Mouse (Mus musculus) layer of hippocampus, adult 2 months (tissue): ENCODE results near the gene Fgd1. TPM values are rescaled to one million over a fixed set of nuclear protein-coding genes. Genes with fewer than 3 reads are reported as not detected.

Experiments used
- DNase-seq, 2 experiments: peaks; one replicate each; pipeline ENCODE4 v3.0.0; 2022; ENCODE audit warnings: low spot score in 2 of 2
- H3K27ac ChIP-seq: fragments of 200-600 bp; 2 replicates; pipeline ENCODE4 v1.8.1; 2022
- H3K4me3 ChIP-seq: fragments of 200-600 bp; 2 replicates; pipeline ENCODE4 v1.8.1; 2022; ENCODE audit warnings: mild to moderate bottlenecking
- CTCF ChIP-seq: fragments of 200-600 bp; conservative IDR thresholded peaks from 2 replicates; pipeline ENCODE4 v1.8.1; 2022; ENCODE audit warnings: antibody characterized with exemption, mild to moderate bottlenecking, moderate library complexity
- total RNA-seq, 2 experiments: library from RNA; stranded (reverse); gene quantifications; 2 replicates each; pipeline ENCODE4 v1.2.3; 2021

Gene Fgd1
- total RNA-seq, 2 experiments from 2014 or later = 20.0 to 20.9 TPM

DNA sequence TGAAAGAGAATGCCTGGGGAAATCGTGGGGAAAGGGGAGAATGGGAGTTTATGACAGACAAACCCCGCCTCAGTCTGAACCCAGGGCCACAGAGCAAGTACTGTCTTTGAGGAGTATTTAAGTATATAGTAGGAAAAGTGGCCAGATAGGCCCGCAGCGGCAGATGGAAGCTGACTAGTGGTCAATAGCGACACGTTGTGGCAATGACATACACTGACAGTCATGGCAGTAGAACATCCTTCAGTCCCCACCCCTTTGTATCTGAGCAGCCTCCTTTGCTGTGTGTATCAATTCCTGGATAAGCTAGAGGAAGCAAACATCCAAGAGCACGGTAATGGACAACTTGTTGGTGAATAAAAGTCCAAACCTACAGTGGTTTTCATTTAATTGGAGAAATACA is 70.8 kb downstream of the Fgd1 start:
- H3K4me3 ChIP-seq = no peak overlapping the region
- no peak overlapping the region for H3K27ac ChIP-seq
- DNase-seq = peak; percentile 14 to 15
- TF ChIP-seq CTCF = peak; percentile 76

DNA sequence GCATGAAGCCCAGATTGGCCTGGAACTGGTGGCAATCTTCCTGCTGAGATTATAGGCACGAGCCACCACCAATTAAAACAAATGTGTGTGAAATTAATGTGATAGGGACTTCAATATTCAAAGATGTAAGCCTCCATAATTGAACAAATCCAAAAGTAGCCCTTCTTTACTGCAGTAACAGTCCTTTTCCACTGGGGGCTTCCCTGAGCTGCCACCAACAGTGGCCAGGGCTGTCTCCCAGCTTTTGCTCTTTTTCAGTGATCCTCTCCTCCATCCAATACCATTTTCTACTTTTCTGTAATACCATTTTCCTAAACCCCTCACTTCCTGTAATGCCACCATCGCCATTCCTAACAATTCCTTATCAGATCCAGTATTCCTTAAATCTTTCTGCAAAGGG is 71.5 kb downstream of the Fgd1 start:
- peak in 1 of 2 experiments; percentile 10 for DNase-seq
- TF ChIP-seq CTCF = peak; percentile 79
- Histone ChIP-seq H3K4me3 (no peak overlapping the region), H3K27ac (no peak overlapping the region)

DNA sequence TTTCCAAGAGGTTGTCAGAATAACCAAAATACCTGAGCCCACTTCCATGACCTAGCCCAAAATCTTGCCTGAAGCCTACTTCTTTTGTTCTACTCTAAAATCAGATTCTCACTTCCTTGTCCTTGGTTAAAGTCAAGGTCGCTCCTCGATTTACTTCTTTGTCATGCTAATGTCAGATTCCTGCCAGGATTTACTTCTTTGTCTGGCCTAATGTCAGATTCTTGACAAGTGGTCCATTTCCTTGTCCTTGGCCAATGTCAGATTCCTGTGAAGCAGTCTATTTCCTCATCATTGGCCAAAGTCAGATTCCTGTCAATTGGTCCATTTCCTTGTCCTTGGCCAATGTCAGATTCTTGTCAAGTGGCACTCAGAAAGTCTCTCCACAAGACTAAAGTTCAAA is 78.0 kb downstream of the Fgd1 start:
- no peak overlapping the region for H3K4me3 ChIP-seq
- TF ChIP-seq CTCF = no peak

DNA sequence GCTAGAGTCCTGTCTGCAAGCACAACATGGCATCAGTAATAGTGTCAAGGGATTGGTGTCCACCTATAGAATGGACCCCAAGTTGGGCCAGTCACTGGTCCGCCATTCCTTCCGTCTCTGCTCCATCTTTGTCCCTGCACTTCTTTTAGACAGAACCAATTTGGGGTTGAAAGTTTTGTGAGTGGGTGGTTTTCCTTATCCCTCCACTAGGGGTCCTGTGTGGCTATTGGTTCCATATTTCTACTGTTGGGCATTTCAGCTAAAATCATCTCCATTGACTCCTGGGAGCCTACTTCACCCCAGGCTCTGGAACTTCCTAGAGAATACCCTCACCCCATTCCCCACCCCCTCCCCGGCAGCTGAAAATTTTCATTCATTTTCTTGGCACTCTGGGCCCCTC is 84.5 kb downstream of the Fgd1 start:
- DNase-seq = no peak
- peak; percentile 54 for TF ChIP-seq CTCF
- Histone ChIP-seq H3K27ac (no peak overlapping the region), H3K4me3 (no peak overlapping the region)

More for the DNA sequence above, 78.0 kb downstream of the Fgd1 start:
- DNase-seq = no peak
- H3K27ac ChIP-seq = no peak overlapping the region

DNA sequence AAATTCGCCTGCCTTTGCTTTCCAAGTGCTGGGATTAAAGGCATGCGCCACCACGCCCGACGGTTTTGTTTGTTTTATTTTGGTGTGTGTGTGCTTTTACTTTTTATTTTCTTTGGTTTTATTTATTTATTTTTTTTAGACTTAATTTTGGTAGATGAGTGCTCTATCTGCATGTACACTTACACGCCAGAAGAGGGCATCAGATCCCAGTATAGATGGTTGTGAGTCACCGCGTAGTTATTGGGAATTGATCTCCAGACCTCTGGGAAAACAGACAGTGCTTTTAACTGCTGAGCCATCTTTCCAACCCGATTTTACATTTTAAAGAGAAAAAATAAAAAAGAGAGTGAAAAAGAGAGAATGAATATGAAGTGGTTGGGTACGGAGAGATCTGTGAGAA is 86.8 kb downstream of the Fgd1 start:
- Histone ChIP-seq H3K27ac (no peak overlapping the region), H3K4me3 (no peak overlapping the region)
- TF ChIP-seq CTCF = peak; percentile 73
- no peak for DNase-seq

Other genes with a start within 250 kb of the Fgd1 start
- gene Maged2, start 231.8 kb upstream of the Fgd1 start, total RNA-seq = 10 to 100 TPM; 43.3 to 49.6 TPM
- 100 to 1,000 TPM; 182 to 208 TPM for gene Gnl3l, start 28.8 kb upstream of the Fgd1 start, total RNA-seq
- gene Tsr2, start 50.4 kb downstream of the Fgd1 start, total RNA-seq = 10 to 100 TPM; 73.2 to 80.4 TPM
- gene Wnk3, start 151.9 kb downstream of the Fgd1 start, total RNA-seq = 10 to 100 TPM; 38.4 to 41.6 TPM